ENCODE assay signal across 18 mouse cellular contexts in the genomic region with DNA sequence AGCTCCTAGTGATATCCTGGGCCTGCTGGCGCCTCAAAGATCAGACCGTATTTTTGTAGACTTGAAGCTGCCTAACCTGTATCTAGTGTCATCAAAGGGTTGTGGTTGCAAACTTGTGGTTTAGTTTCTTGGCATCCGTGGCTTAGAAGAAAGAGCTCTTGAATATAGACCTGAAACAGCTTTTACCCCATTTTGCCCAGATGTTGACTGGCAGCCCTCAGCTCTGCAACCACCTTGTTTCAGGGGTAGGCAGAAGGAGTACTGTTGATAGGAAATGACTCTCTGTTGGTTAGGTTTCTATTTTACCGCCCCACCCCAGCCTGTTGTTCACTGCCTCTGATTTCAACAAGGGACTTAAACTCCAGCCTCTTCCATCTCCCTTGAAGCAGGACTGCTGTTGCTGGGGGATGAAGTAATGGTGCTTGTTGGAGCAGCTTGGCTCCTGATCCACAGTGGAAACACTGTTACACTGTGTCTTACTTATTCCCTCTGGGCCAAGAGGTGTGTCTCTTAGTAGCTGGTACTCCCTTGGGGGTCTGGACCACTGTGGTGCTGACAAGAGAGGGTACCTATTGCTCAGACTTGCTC. TPM values are rescaled to one million over a fixed set of nuclear protein-coding genes. Genes with fewer than 3 reads are reported as not detected.
A peak's percentile ranks its signal among the peaks of the same experiment; 100 is the strongest.
DNase-seq lines count a peak whose midpoint lies in the region; ATAC-seq and TF ChIP-seq lines count a peak whose summit lies in the region.
"Had no signal": no experiment of that assay in that cellular context is flagged by ENCODE, and none has a peak within 500 bp of the region (broad histone marks: within the 10 kb centered on the region; RNA-seq: fewer than 3 reads in every experiment).

No protein-coding gene starts in this region.

- H3K79me2 ChIP-seq in heart, adult 2 months (replicated peaks; ENCODE audit: control insufficient read depth, insufficient read depth, low read length) = peaks cover 6% of the 10 kb centered on the region

- no peak for TF ChIP-seq CTCF in thymus, adult 2 months (IDR thresholded peaks at IDR 0.05; ENCODE audit: borderline replicate concordance, control insufficient read depth, extremely low read depth, insufficient read depth, low read length, poor library complexity)
- TF ChIP-seq CTCF in lung, postnatal 0 days (IDR thresholded peaks at IDR 0.05) = no peak
- no peak for TF ChIP-seq CTCF in heart, adult 2 months (IDR thresholded peaks at IDR 0.05)

- no peak for TF ChIP-seq EP300 in lung, postnatal 0 days (IDR thresholded peaks at IDR 0.05)
- TF ChIP-seq EP300 in heart, adult 2 months (IDR thresholded peaks at IDR 0.05; ENCODE audit: insufficient read depth, low read depth, low read length) = no peak

- no peak for ATAC-seq in embryonic facial prominence, embryonic 13.5 days (ENCODE audit: insufficient number of reproducible peaks, insufficient read depth, low FRiP score, low TSS enrichment, low read depth)
- ATAC-seq in lung, postnatal 0 days = no peak

- intact Hi-C loops in heart, adult 2 months (cut with DNase I) = no loop called here

- H3K4me1 ChIP-seq in embryonic facial prominence, embryonic 13.5 days = peaks cover 55% of the 10 kb centered on the region
- peaks cover 46% of the 10 kb centered on the region for H3K4me1 ChIP-seq in embryonic facial prominence, embryonic 10.5 days
- H3K4me1 ChIP-seq in limb, embryonic 10.5 days = peaks cover 37% of the 10 kb centered on the region
- H3K4me1 ChIP-seq in thymus, adult 2 months (replicated peaks; ENCODE audit: control insufficient read depth, insufficient read depth, low read length) = peaks cover 51% of the 10 kb centered on the region
- H3K4me1 ChIP-seq in lung, postnatal 0 days (ENCODE audit: insufficient read depth, low read depth, low read length) = peaks cover 28% of the 10 kb centered on the region
- peaks cover 32% of the 10 kb centered on the region for H3K4me1 ChIP-seq in heart, adult 2 months (ENCODE audit: control insufficient read depth, insufficient read depth, low read length)

- no peak for DNase-seq in embryonic facial prominence, embryonic 10.5 days (ENCODE audit: low spot score)
- peak; percentile 87 for DNase-seq in CD4-positive, CD25-positive, alpha-beta regulatory T cell, adult 2 months (ENCODE audit: low read depth, low spot score)
- DNase-seq in limb, embryonic 10.5 days (ENCODE audit: low spot score) = no peak
- DNase-seq in thymus, adult 2 months = peak; percentile 85
- no peak for DNase-seq in lung, postnatal 0 days (ENCODE audit: low spot score)
- DNase-seq in lung, postnatal 4 days = no peak
- no peak for DNase-seq in heart, adult 2 months
- DNase-seq: heart, postnatal 4 days; kidney, postnatal 25 days; layer of hippocampus, postnatal 36 days; liver; right cerebral cortex, adult 18-20 months had no signal

- no peak for TF ChIP-seq POLR2A in thymus, adult 2 months (IDR thresholded peaks at IDR 0.05; ENCODE audit: control insufficient read depth, extremely low read depth, insufficient read depth, low read length, poor library complexity)
- no peak for TF ChIP-seq POLR2A in heart, adult 2 months (IDR thresholded peaks at IDR 0.05; ENCODE audit: insufficient read depth, low read depth, low read length)

- H3K9me3 ChIP-seq in embryonic facial prominence, embryonic 13.5 days = no peaks in the 10 kb centered on the region
- no peaks in the 10 kb centered on the region for H3K9me3 ChIP-seq in embryonic facial prominence, embryonic 10.5 days
- H3K9me3 ChIP-seq in limb, embryonic 10.5 days (replicated peaks) = no peaks in the 10 kb centered on the region
- no peaks in the 10 kb centered on the region for H3K9me3 ChIP-seq in lung, postnatal 0 days (ENCODE audit: low read length)
- H3K9me3 ChIP-seq: lung, embryonic 15.5 days; midbrain, embryonic 12.5 days; neural tube, embryonic 12.5 days had no signal

- H3K4me3 ChIP-seq in embryonic facial prominence, embryonic 13.5 days = no peak overlapping the region
- H3K4me3 ChIP-seq in embryonic facial prominence, embryonic 10.5 days = no peak overlapping the region
- no peak overlapping the region for H3K4me3 ChIP-seq in limb, embryonic 10.5 days
- no peak overlapping the region for H3K4me3 ChIP-seq in thymus, adult 2 months (ENCODE audit: control insufficient read depth, insufficient read depth, low read length)
- no peak overlapping the region for H3K4me3 ChIP-seq in lung, postnatal 0 days (ENCODE audit: low read depth, low read length)
- no peak overlapping the region for H3K4me3 ChIP-seq in heart, adult 2 months
- H3K4me3 ChIP-seq: lung, embryonic 15.5 days; midbrain, embryonic 12.5 days; neural tube, embryonic 12.5 days had no signal

- H3K4me2 ChIP-seq in embryonic facial prominence, embryonic 13.5 days = no peak overlapping the region
- H3K4me2 ChIP-seq in lung, postnatal 0 days (replicated peaks; ENCODE audit: low read depth, low read length) = no peak overlapping the region
- H3K4me2 ChIP-seq: lung, embryonic 15.5 days; midbrain, embryonic 12.5 days; neural tube, embryonic 12.5 days had no signal

- WGBS in embryonic facial prominence, embryonic 13.5 days = 79% methylated on average over 4 of the region's 4 CpGs
- 92% methylated on average over 4 of the region's 4 CpGs for WGBS in embryonic facial prominence, embryonic 10.5 days
- WGBS in limb, embryonic 10.5 days = 93% methylated on average over 4 of the region's 4 CpGs
- WGBS in thymus, adult 2 months = 4% methylated on average over 4 of the region's 4 CpGs
- WGBS in lung, postnatal 0 days = 63% methylated on average over 4 of the region's 4 CpGs
- 74% methylated on average over 4 of the region's 4 CpGs for WGBS in heart, adult 2 months

- H3K9ac ChIP-seq in embryonic facial prominence, embryonic 13.5 days = 0 out of 2 replicates have a peak overlapping the region, but pooled peaks have one; percentile 21
- H3K9ac ChIP-seq in lung, postnatal 0 days (replicated peaks; ENCODE audit: low read depth) = no peak overlapping the region
- H3K9ac ChIP-seq in heart, adult 2 months (ENCODE audit: low read depth, low read length) = no peak overlapping the region
- H3K9ac ChIP-seq: lung, embryonic 15.5 days; midbrain, embryonic 12.5 days; neural tube, embryonic 12.5 days had no signal

- no peaks in the 10 kb centered on the region for H3K27me3 ChIP-seq in embryonic facial prominence, embryonic 13.5 days
- H3K27me3 ChIP-seq in embryonic facial prominence, embryonic 10.5 days (replicated peaks; ENCODE audit: low read depth, poor library complexity, severe bottlenecking) = no peaks in the 10 kb centered on the region
- H3K27me3 ChIP-seq in limb, embryonic 10.5 days (ENCODE audit: low read depth, poor library complexity, severe bottlenecking) = no peaks in the 10 kb centered on the region
- H3K27me3 ChIP-seq in thymus, adult 2 months (ENCODE audit: control insufficient read depth, insufficient read depth, low read length) = peaks cover 4% of the 10 kb centered on the region; the same call in 1 of the 2 replicates
- H3K27me3 ChIP-seq in lung, postnatal 0 days (replicated peaks; ENCODE audit: insufficient read depth, low read length) = no peaks in the 10 kb centered on the region
- no peaks in the 10 kb centered on the region for H3K27me3 ChIP-seq in heart, adult 2 months (ENCODE audit: control insufficient read depth, insufficient read depth, low read length)
- H3K27me3 ChIP-seq: lung, embryonic 15.5 days; midbrain, embryonic 12.5 days; neural tube, embryonic 12.5 days had no signal

- H3K36me3 ChIP-seq in embryonic facial prominence, embryonic 13.5 days = peaks cover 9% of the 10 kb centered on the region; the same call in 1 of the 2 replicates
- H3K36me3 ChIP-seq in embryonic facial prominence, embryonic 10.5 days (replicated peaks) = peaks cover 41% of the 10 kb centered on the region
- H3K36me3 ChIP-seq in limb, embryonic 10.5 days = peaks cover 39% of the 10 kb centered on the region
- H3K36me3 ChIP-seq in thymus, adult 2 months (ENCODE audit: control insufficient read depth, insufficient read depth, low read length) = no peaks in the 10 kb centered on the region
- H3K36me3 ChIP-seq in lung, postnatal 0 days (ENCODE audit: insufficient read depth, low read length) = no peaks in the 10 kb centered on the region
- no peaks in the 10 kb centered on the region for H3K36me3 ChIP-seq in heart, adult 2 months (ENCODE audit: control insufficient read depth, insufficient read depth, low read length)
- H3K36me3 ChIP-seq: lung, embryonic 15.5 days; midbrain, embryonic 12.5 days had no signal

- H3K27ac ChIP-seq in embryonic facial prominence, embryonic 13.5 days = no peak overlapping the region
- no peak overlapping the region for H3K27ac ChIP-seq in embryonic facial prominence, embryonic 10.5 days (replicated peaks)
- peak overlapping the region; percentile 50; the same call in 1 of the 2 replicates for H3K27ac ChIP-seq in limb, embryonic 10.5 days
- H3K27ac ChIP-seq in thymus, adult 2 months (ENCODE audit: control insufficient read depth, insufficient read depth, low read length) = peak overlapping the region; percentile 93
- no peak overlapping the region for H3K27ac ChIP-seq in lung, postnatal 0 days (ENCODE audit: low read length)
- no peak overlapping the region for H3K27ac ChIP-seq in heart, adult 2 months
- H3K27ac ChIP-seq: lung, embryonic 15.5 days; midbrain, embryonic 12.5 days; neural tube, embryonic 12.5 days had no signal

RNA-seq across cellular contexts. Expression of gene Fam102a, which starts 6.9 kb away (rescaled TPM):
- polyA plus RNA-seq in embryonic facial prominence, embryonic 13.5 days (2015; fragmentation: Nextera tagmentation; extraction: Ambion mirVana) = 12.3 and 15.5 TPM in 2 replicates
- 11.8 and 12.3 TPM in 2 replicates for polyA plus RNA-seq in embryonic facial prominence, embryonic 10.5 days (2016; fragmentation: Nextera tagmentation; extraction: Ambion mirVana)
- polyA plus RNA-seq in limb, embryonic 10.5 days (2016; fragmentation: Nextera tagmentation; extraction: Ambion mirVana) = 12.0 and 14.0 TPM in 2 replicates
- 57.4 and 66.7 TPM in 2 replicates for polyA plus RNA-seq in thymus, adult 2 months (2012; rRNA removed)
- polyA plus RNA-seq in lung, postnatal 0 days (2015; fragmentation: Nextera tagmentation; extraction: Ambion mirVana) = 8.0 and 8.4 TPM in 2 replicates
- total RNA-seq in heart, adult 2 months (2021) = 1 to 10 TPM; 7.0 to 7.1 TPM
- polyA plus RNA-seq in heart, adult 2 months (2012; rRNA removed) = 9.2 and 10.6 TPM in 2 replicates

RNA-seq across cellular contexts. Expression of gene Dpm2, which starts 28.6 kb away (rescaled TPM):
- 112 and 116 TPM in 2 replicates for polyA plus RNA-seq in embryonic facial prominence, embryonic 13.5 days (2015; fragmentation: Nextera tagmentation; extraction: Ambion mirVana)
- polyA plus RNA-seq in embryonic facial prominence, embryonic 10.5 days (2016; fragmentation: Nextera tagmentation; extraction: Ambion mirVana) = 109 and 111 TPM in 2 replicates
- 104 and 109 TPM in 2 replicates for polyA plus RNA-seq in limb, embryonic 10.5 days (2016; fragmentation: Nextera tagmentation; extraction: Ambion mirVana)
- 158 and 173 TPM in 2 replicates for polyA plus RNA-seq in thymus, adult 2 months (2012; rRNA removed)
- polyA plus RNA-seq in lung, postnatal 0 days (2015; fragmentation: Nextera tagmentation; extraction: Ambion mirVana) = 103 and 112 TPM in 2 replicates
- total RNA-seq in heart, adult 2 months (2021) = 10 to 100 TPM; 17.4 to 18.0 TPM
- 65.3 and 69.2 TPM in 2 replicates for polyA plus RNA-seq in heart, adult 2 months (2012; rRNA removed)

RNA-seq across cellular contexts. Expression of gene Pip5kl1, which starts 32.5 kb away (rescaled TPM):
- 0.92 and 1.1 TPM in 2 replicates for polyA plus RNA-seq in embryonic facial prominence, embryonic 13.5 days (2015; fragmentation: Nextera tagmentation; extraction: Ambion mirVana)
- polyA plus RNA-seq in embryonic facial prominence, embryonic 10.5 days (2016; fragmentation: Nextera tagmentation; extraction: Ambion mirVana) = 2.0 and 2.1 TPM in 2 replicates
- 1.0 and 2.7 TPM in 2 replicates for polyA plus RNA-seq in limb, embryonic 10.5 days (2016; fragmentation: Nextera tagmentation; extraction: Ambion mirVana)
- polyA plus RNA-seq in thymus, adult 2 months (2012; rRNA removed) = 0.92 and 1.1 TPM in 2 replicates
- polyA plus RNA-seq in lung, postnatal 0 days (2015; fragmentation: Nextera tagmentation; extraction: Ambion mirVana) = not detected in 2 replicates
- total RNA-seq in heart, adult 2 months (2021) = not detected
- 0.25 TPM in 1 of 2 replicates, not detected in the other for polyA plus RNA-seq in heart, adult 2 months (2012; rRNA removed)
- total RNA-seq: adrenal gland, adult 18-20 months had no signal

RNA-seq across cellular contexts. Expression of gene 9430097D07Rik, which starts 33.4 kb away (rescaled TPM):
- 0.18 TPM in 1 of 2 replicates, not detected in the other for polyA plus RNA-seq in embryonic facial prominence, embryonic 13.5 days (2015; fragmentation: Nextera tagmentation; extraction: Ambion mirVana)
- polyA plus RNA-seq in embryonic facial prominence, embryonic 10.5 days (2016; fragmentation: Nextera tagmentation; extraction: Ambion mirVana) = 0.11 TPM in 2 replicates
- 0.24 TPM in 1 of 2 replicates, not detected in the other for polyA plus RNA-seq in limb, embryonic 10.5 days (2016; fragmentation: Nextera tagmentation; extraction: Ambion mirVana)
- not detected in 2 replicates for polyA plus RNA-seq in thymus, adult 2 months (2012; rRNA removed)
- not detected in 2 replicates for polyA plus RNA-seq in lung, postnatal 0 days (2015; fragmentation: Nextera tagmentation; extraction: Ambion mirVana)
- total RNA-seq in heart, adult 2 months (2021) = not detected
- polyA plus RNA-seq in heart, adult 2 months (2012; rRNA removed) = not detected in 2 replicates
- total RNA-seq: adrenal gland, adult 18-20 months; heart, adult 8-10 months; heart, postnatal 4 days had no signal

RNA-seq across cellular contexts. Expression of gene St6galnac4, which starts 44.8 kb away (rescaled TPM):
- polyA plus RNA-seq in embryonic facial prominence, embryonic 13.5 days (2015; fragmentation: Nextera tagmentation; extraction: Ambion mirVana) = 33.1 and 34.7 TPM in 2 replicates
- polyA plus RNA-seq in embryonic facial prominence, embryonic 10.5 days (2016; fragmentation: Nextera tagmentation; extraction: Ambion mirVana) = 25.1 and 26.4 TPM in 2 replicates
- polyA plus RNA-seq in limb, embryonic 10.5 days (2016; fragmentation: Nextera tagmentation; extraction: Ambion mirVana) = 26.0 and 26.1 TPM in 2 replicates
- 29.3 and 34.1 TPM in 2 replicates for polyA plus RNA-seq in thymus, adult 2 months (2012; rRNA removed)
- polyA plus RNA-seq in lung, postnatal 0 days (2015; fragmentation: Nextera tagmentation; extraction: Ambion mirVana) = 32.0 and 38.9 TPM in 2 replicates
- 10 to 100 TPM; 16.2 to 17.8 TPM for total RNA-seq in heart, adult 2 months (2021)
- 25.2 and 28.6 TPM in 2 replicates for polyA plus RNA-seq in heart, adult 2 months (2012; rRNA removed)

Comparison
In these comparisons a context has a peak if more than half of its experiments do, and no peak if none do; other contexts are left out.
1. H3K27ac ChIP-seq: peak in limb, embryonic 10.5 days (single experiment) and thymus, adult 2 months (single experiment); none in embryonic facial prominence, embryonic 13.5 days (single experiment), embryonic facial prominence, embryonic 10.5 days (single experiment), lung, postnatal 0 days (single experiment) and heart, adult 2 months (single experiment).
2. DNase-seq: peak in CD4-positive, CD25-positive, alpha-beta regulatory T cell, adult 2 months (single experiment) and thymus, adult 2 months (single experiment); none in embryonic facial prominence, embryonic 10.5 days (single experiment), limb, embryonic 10.5 days (single experiment), lung, postnatal 0 days (single experiment), lung, postnatal 4 days (0 of 2) and heart, adult 2 months (0 of 2).